ENCODE assay signal across 27 mouse cellular contexts in the genomic region with DNA sequence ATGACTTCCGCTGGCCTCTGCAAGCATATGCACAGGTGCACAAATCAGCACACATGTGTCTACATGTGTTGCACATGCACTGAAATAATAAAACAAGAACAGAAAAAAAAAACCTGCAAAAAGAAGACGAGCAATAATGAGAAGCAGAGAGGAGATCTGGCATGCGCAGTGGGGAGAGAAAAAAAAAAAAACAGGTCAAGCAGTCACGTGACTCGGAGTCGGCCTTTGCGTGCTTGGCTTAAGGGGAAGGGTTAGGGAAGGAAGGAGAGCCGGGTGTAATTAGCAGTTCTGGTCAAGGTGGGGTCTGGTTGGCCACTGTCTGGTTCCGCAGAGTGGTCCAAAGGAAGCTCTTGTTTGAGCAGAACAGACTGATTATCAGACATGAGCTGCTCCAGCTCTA.
DNase-seq lines count a peak whose midpoint lies in the region; ATAC-seq and TF ChIP-seq lines count a peak whose summit lies in the region.
"Had no signal": no experiment of that assay in that cellular context is flagged by ENCODE, and none has a peak within 500 bp of the region (broad histone marks: within the 10 kb centered on the region; RNA-seq: fewer than 3 reads in every experiment).

No protein-coding gene starts in this region.

- no peak overlapping the region for H3K9ac ChIP-seq in embryonic facial prominence, embryonic 12.5 days
- H3K9ac ChIP-seq in ES-E14 (ENCODE audit: insufficient read depth, low read depth, low read length, poor library complexity, severe bottlenecking), result no peak overlapping the region
- no peak overlapping the region for H3K9ac ChIP-seq in embryonic facial prominence, embryonic 15.5 days
- H3K9ac ChIP-seq: forebrain, embryonic 13.5 days; heart, embryonic 13.5 days; hindbrain, embryonic 14.5 days had no signal

- WGBS in embryonic facial prominence, embryonic 12.5 days, result 62% methylated on average over 9 of the region's 9 CpGs
- 74% methylated on average over 9 of the region's 9 CpGs for WGBS in embryonic facial prominence, embryonic 10.5 days
- 52% methylated on average over 9 of the region's 9 CpGs for WGBS in embryonic facial prominence, embryonic 15.5 days

- no peak for DNase-seq in embryonic facial prominence, embryonic 10.5 days (ENCODE audit: low spot score)
- DNase-seq in ES-E14 (ENCODE audit: low read depth, low spot score), result no peak
- no peak for DNase-seq in lung, postnatal 4 days
- DNase-seq in right cerebral cortex, postnatal 10 days (ENCODE audit: low spot score in 2 of 2), result no peak
- DNase-seq: adrenal gland, adult 2 months; adrenal gland, postnatal 14 days; cerebellum, adult 11 months; cerebellum, adult 2 months; cerebellum, adult 9-11 months; cerebellum, postnatal 36 days; embryo, embryonic 11 days; gastrocnemius, postnatal 10 days; gastrocnemius, postnatal 36 days; heart, adult 2 months; heart, postnatal 14 days; heart, postnatal 4 days had no signal

- in situ Hi-C loops in ES-E14 (cut with MboI; ENCODE audit: low sequenced_read_pairs in 2 of 2, unreplicated experiment in 2 of 2), result no loop called here

- H3K4me2 ChIP-seq in embryonic facial prominence, embryonic 12.5 days (replicated peaks), result no peak overlapping the region
- H3K4me2 ChIP-seq in embryonic facial prominence, embryonic 15.5 days (replicated peaks), result no peak overlapping the region
- H3K4me2 ChIP-seq: forebrain, embryonic 13.5 days; heart, embryonic 13.5 days; hindbrain, embryonic 14.5 days had no signal

- H3K4me1 ChIP-seq in embryonic facial prominence, embryonic 12.5 days, result peaks cover 14% of the 10 kb centered on the region
- peaks cover 41% of the 10 kb centered on the region for H3K4me1 ChIP-seq in embryonic facial prominence, embryonic 10.5 days
- H3K4me1 ChIP-seq in ES-E14 (ENCODE audit: control insufficient read depth in 2 of 2, insufficient read depth in 2 of 2, low read length in 2 of 2, poor library complexity in 1 of 2), result peaks cover 2 to 12% of the 10 kb centered on the region in 2 experiments; a peak in 2 of 4 replicates
- H3K4me1 ChIP-seq in embryonic facial prominence, embryonic 15.5 days, result peaks cover 12% of the 10 kb centered on the region; the same call in 1 of the 2 replicates
- H3K4me1 ChIP-seq: forebrain, embryonic 13.5 days had no signal

- peaks cover 12% of the 10 kb centered on the region; the same call in 1 of the 2 replicates for H3K36me3 ChIP-seq in embryonic facial prominence, embryonic 12.5 days
- peaks cover 34% of the 10 kb centered on the region for H3K36me3 ChIP-seq in embryonic facial prominence, embryonic 10.5 days (replicated peaks)
- no peaks in the 10 kb centered on the region for H3K36me3 ChIP-seq in ES-E14 (ENCODE audit: control insufficient read depth, insufficient read depth, low read length, poor library complexity, severe bottlenecking)
- 0 out of 2 replicates have a peak, but pooled peaks cover 3% of the 10 kb centered on the region for H3K36me3 ChIP-seq in embryonic facial prominence, embryonic 15.5 days
- H3K36me3 ChIP-seq: heart, embryonic 10.5 days; heart, embryonic 13.5 days had no signal

- no peak for ATAC-seq in embryonic facial prominence, embryonic 12.5 days (ENCODE audit: insufficient number of reproducible peaks, insufficient read depth, low FRiP score, low TSS enrichment)
- ATAC-seq in embryonic facial prominence, embryonic 15.5 days (ENCODE audit: insufficient number of reproducible peaks, low FRiP score, low TSS enrichment, low read depth), result no peak
- ATAC-seq: forebrain, embryonic 13.5 days; forebrain, embryonic 16.5 days; hindbrain, postnatal 0 days; inflammation-experienced regulatory T-cells, adult 6 months; intestine, embryonic 16.5 days had no signal

- H3K27me3 ChIP-seq in embryonic facial prominence, embryonic 12.5 days, result no peaks in the 10 kb centered on the region
- no peaks in the 10 kb centered on the region for H3K27me3 ChIP-seq in embryonic facial prominence, embryonic 10.5 days (replicated peaks; ENCODE audit: low read depth, poor library complexity, severe bottlenecking)
- H3K27me3 ChIP-seq in embryonic facial prominence, embryonic 15.5 days, result no peaks in the 10 kb centered on the region
- H3K27me3 ChIP-seq: forebrain, embryonic 13.5 days; heart, embryonic 13.5 days had no signal

- no peak overlapping the region for H3K4me3 ChIP-seq in embryonic facial prominence, embryonic 12.5 days
- no peak overlapping the region for H3K4me3 ChIP-seq in embryonic facial prominence, embryonic 10.5 days
- H3K4me3 ChIP-seq in ES-E14 (ENCODE audit: insufficient read depth in 1 of 2, low read depth in 1 of 2, low read length in 2 of 2, poor library complexity in 1 of 2, severe bottlenecking in 1 of 2), result no peak overlapping the region
- no peak overlapping the region for H3K4me3 ChIP-seq in embryonic facial prominence, embryonic 15.5 days (replicated peaks)
- H3K4me3 ChIP-seq: erythroblast, embryonic 14.5 days; forebrain, embryonic 13.5 days; heart, adult 2 months; heart, embryonic 10.5 days; heart, embryonic 13.5 days had no signal

- no peaks in the 10 kb centered on the region for H3K9me3 ChIP-seq in embryonic facial prominence, embryonic 12.5 days
- H3K9me3 ChIP-seq in embryonic facial prominence, embryonic 10.5 days, result no peaks in the 10 kb centered on the region
- H3K9me3 ChIP-seq in ES-E14 (ENCODE audit: control insufficient read depth, insufficient read depth, low read depth, low read length), result no peaks in the 10 kb centered on the region
- H3K9me3 ChIP-seq in embryonic facial prominence, embryonic 15.5 days (replicated peaks), result no peaks in the 10 kb centered on the region
- H3K9me3 ChIP-seq: forebrain, embryonic 13.5 days; heart, embryonic 10.5 days; heart, embryonic 13.5 days had no signal

- 0 out of 2 replicates have a peak overlapping the region, but pooled peaks have one; percentile 23 for H3K27ac ChIP-seq in embryonic facial prominence, embryonic 12.5 days
- no peak overlapping the region for H3K27ac ChIP-seq in embryonic facial prominence, embryonic 10.5 days (replicated peaks)
- H3K27ac ChIP-seq in ES-E14 (ENCODE audit: insufficient read depth, low read depth, low read length, poor library complexity, severe bottlenecking), result no peak overlapping the region
- H3K27ac ChIP-seq in embryonic facial prominence, embryonic 15.5 days (replicated peaks), result 0 out of 2 replicates have a peak overlapping the region, but pooled peaks have one; percentile 17
- H3K27ac ChIP-seq: forebrain, embryonic 13.5 days; heart, adult 2 months; heart, embryonic 10.5 days; heart, embryonic 13.5 days; hindbrain, embryonic 14.5 days; hindbrain, postnatal 0 days had no signal

TF ChIP-seq in ES-E14, 5 proteins besides CTCF, POLR2A, EP300 and RAD21:
- TF ChIP-seq MAFK (IDR thresholded peaks at IDR 0.05; ENCODE audit: insufficient read depth, low read depth, low read length) (no peak), ZNF384 (IDR thresholded peaks at IDR 0.05; ENCODE audit: low read depth, low read length) (peak; percentile 79)

Comparison
In these comparisons a context has a peak if more than half of its experiments do, and no peak if none do; other contexts are left out.
1. H3K27ac ChIP-seq: peak in embryonic facial prominence, embryonic 12.5 days (single experiment) and embryonic facial prominence, embryonic 15.5 days (single experiment); none in embryonic facial prominence, embryonic 10.5 days (single experiment) and ES-E14 (single experiment).